Mouse (Mus musculus) ES-Bruce4 (cell line): Measurements from ENCODE around the gene Pld1. TPM values are rescaled to one million over a fixed set of nuclear protein-coding genes. Genes with fewer than 3 reads are reported as not detected.
A peak's percentile ranks its signal among the peaks of the same experiment; 100 is the strongest.

ENCODE experiments used
- H3K27ac ChIP-seq: 2 replicates; pipeline ENCODE4 v1.5.1; 2012; ENCODE audit warnings: low read length, inconsistent platforms; ENCODE audit not compliant: insufficient read depth
- H3K27me3 ChIP-seq: 2 replicates; pipeline ENCODE4 v1.6.1; 2012; ENCODE audit warnings: mild to moderate bottlenecking, low read length, inconsistent platforms; ENCODE audit not compliant: control insufficient read depth, poor library complexity, insufficient read depth, severe bottlenecking
- H3K36me3 ChIP-seq: 2 replicates; pipeline ENCODE4 v1.6.1; 2012; ENCODE audit warnings: inconsistent platforms, mild to moderate bottlenecking, low read length, moderate library complexity; ENCODE audit not compliant: control insufficient read depth, poor library complexity, insufficient read depth, severe bottlenecking
- H3K4me1 ChIP-seq: one replicate; pipeline ENCODE4 v1.8.1; 2011; ENCODE audit warnings: low read length; ENCODE audit not compliant: control insufficient read depth, insufficient read depth
- H3K4me3 ChIP-seq: 2 replicates; pipeline ENCODE4 v1.5.1; 2011; ENCODE audit warnings: low read depth, mild to moderate bottlenecking, low read length
- H3K9ac ChIP-seq: 2 replicates; pipeline ENCODE4 v1.6.1; 2012; ENCODE audit warnings: low read depth, mild to moderate bottlenecking, inconsistent platforms; ENCODE audit not compliant: poor library complexity, severe bottlenecking
- H3K9me3 ChIP-seq: replicated peaks from 2 replicates; pipeline ENCODE4 v1.6.1; 2012; ENCODE audit warnings: mild to moderate bottlenecking, low read length, inconsistent platforms; ENCODE audit not compliant: control insufficient read depth, poor library complexity, insufficient read depth, severe bottlenecking
- CTCF ChIP-seq: IDR thresholded peaks from one replicate; pipeline ENCODE4 v1.8.1; 2011; ENCODE audit warnings: low read depth, low read length
- EP300 ChIP-seq: IDR thresholded peaks from 2 replicates; pipeline ENCODE4 v1.6.1; 2011; ENCODE audit warnings: low read depth, low read length; ENCODE audit not compliant: insufficient read depth
- POLR2A ChIP-seq: IDR thresholded peaks from one replicate; pipeline ENCODE4 v1.8.1; 2011; ENCODE audit warnings: low read length; ENCODE audit not compliant: insufficient read depth
- polyA plus RNA-seq: library from polyadenylated mRNA; stranded (reverse); fragments of >200 nt; gene quantifications from 2 replicates; pipeline ENCODE4 v1.2.4, GENCODE M21; 2011; ENCODE audit warnings: low read depth; ENCODE audit not compliant: missing spikeins, insufficient read depth, insufficient read length

Gene Pld1
- polyA plus RNA-seq, 1 experiment, result 5.8 TPM

DNA sequence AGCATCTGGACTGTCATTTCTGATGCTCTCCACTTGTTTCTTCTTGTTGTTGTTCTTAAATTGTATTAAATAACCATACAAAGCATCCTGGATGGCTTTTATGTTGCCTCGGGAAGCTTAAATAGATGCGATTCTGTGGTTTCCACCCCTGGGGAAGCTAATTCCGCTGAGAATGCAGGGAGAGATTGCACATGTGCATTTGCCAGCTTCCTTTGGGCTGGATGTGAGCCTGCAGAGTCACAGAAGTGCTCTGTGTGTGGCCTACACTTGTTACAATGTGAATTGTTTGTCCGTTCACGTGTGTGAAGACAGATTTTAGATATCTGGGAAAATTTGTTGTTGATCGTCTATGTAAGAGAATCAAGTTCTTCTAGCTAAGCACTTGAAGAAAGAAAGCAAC lies 74.9 kb downstream of the Pld1 start:
- Histone ChIP-seq H3K27me3 (no peaks in the 10 kb centered on the region), H3K9ac (no peak overlapping the region), H3K4me3 (no peak overlapping the region), H3K9me3 (no peaks in the 10 kb centered on the region), H3K36me3 (no peaks in the 10 kb centered on the region), H3K27ac (no peak overlapping the region), H3K4me1 (no peaks in the 10 kb centered on the region)
- TF ChIP-seq POLR2A (no peak), CTCF (no peak), EP300 (no peak)

- Histone ChIP-seq H3K27me3 (no peaks in the 10 kb centered on the region), H3K4me1 (no peaks in the 10 kb centered on the region)
- TF ChIP-seq CTCF (no peak), EP300 (no peak), POLR2A (no peak)
Observed at GRCm38 (mm10) chr3:28017002-28017401, 78.5 kb downstream of the Pld1 start.

DNA sequence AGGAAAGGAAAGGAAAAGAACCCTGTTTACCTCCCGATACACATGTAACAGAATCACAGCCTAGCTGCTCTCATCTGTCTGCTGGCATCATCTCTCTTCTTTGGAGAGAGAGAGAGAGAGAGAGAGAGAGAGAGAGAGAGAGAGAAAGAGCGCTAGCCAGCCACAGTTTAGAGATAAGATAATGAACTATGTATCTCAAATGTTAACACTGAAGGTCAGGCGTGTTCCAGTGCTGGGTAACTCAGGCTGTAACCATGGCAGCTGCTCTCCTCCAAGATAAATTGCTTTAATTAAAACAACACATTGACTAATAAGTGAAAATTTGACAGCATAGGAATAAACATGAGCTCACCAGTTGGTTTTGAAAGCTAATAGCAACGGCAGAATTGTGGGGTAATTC lies 81.2 kb downstream of the Pld1 start:
- no peak overlapping the region for H3K4me3 ChIP-seq
- peaks cover 4% of the 10 kb centered on the region; the same call in 1 of the 2 replicates for H3K9me3 ChIP-seq
- H3K36me3 ChIP-seq, result no peaks in the 10 kb centered on the region
- H3K27ac ChIP-seq, result peak overlapping the region; percentile 49; the same call in 1 of the 2 replicates
- no peak overlapping the region for H3K9ac ChIP-seq
- no peaks in the 10 kb centered on the region for H3K27me3 ChIP-seq
- H3K4me1 ChIP-seq, result no peaks in the 10 kb centered on the region
- TF ChIP-seq POLR2A (no peak), EP300 (no peak), CTCF (no peak)

More at GRCm38 (mm10) chr3:28017002-28017401, 78.5 kb downstream of the Pld1 start:
- H3K9ac ChIP-seq, result no peak overlapping the region
- H3K27ac ChIP-seq, result no peak overlapping the region
- H3K9me3 ChIP-seq, result peaks cover 4% of the 10 kb centered on the region; the same call in 1 of the 2 replicates
- no peak overlapping the region for H3K4me3 ChIP-seq
- no peaks in the 10 kb centered on the region for H3K36me3 ChIP-seq

- TF ChIP-seq CTCF, result no peak
- TF ChIP-seq POLR2A, result no peak
- no peak for TF ChIP-seq EP300
- H3K4me1 ChIP-seq, result no peaks in the 10 kb centered on the region
- H3K9ac ChIP-seq, result no peak overlapping the region
- H3K9me3 ChIP-seq, result peaks cover 4% of the 10 kb centered on the region; the same call in 1 of the 2 replicates
- H3K27me3 ChIP-seq, result no peaks in the 10 kb centered on the region
- H3K36me3 ChIP-seq, result no peaks in the 10 kb centered on the region
- no peak overlapping the region for H3K4me3 ChIP-seq
- H3K27ac ChIP-seq, result peak overlapping the region; percentile 66
Observed at GRCm38 (mm10) chr3:28020404-28020803, 81.9 kb downstream of the Pld1 start.

GRCm38 (mm10) chr3:28022191-28022590 lies 83.7 kb downstream of the Pld1 start:
- TF ChIP-seq POLR2A (no peak), CTCF (no peak), EP300 (no peak)
- no peak overlapping the region for H3K27ac ChIP-seq
- no peaks in the 10 kb centered on the region for H3K36me3 ChIP-seq
- no peaks in the 10 kb centered on the region for H3K27me3 ChIP-seq
- no peak overlapping the region for H3K4me3 ChIP-seq
- no peaks in the 10 kb centered on the region for H3K4me1 ChIP-seq
- no peak overlapping the region for H3K9ac ChIP-seq
- peaks cover 4% of the 10 kb centered on the region; the same call in 1 of the 2 replicates for H3K9me3 ChIP-seq

DNA sequence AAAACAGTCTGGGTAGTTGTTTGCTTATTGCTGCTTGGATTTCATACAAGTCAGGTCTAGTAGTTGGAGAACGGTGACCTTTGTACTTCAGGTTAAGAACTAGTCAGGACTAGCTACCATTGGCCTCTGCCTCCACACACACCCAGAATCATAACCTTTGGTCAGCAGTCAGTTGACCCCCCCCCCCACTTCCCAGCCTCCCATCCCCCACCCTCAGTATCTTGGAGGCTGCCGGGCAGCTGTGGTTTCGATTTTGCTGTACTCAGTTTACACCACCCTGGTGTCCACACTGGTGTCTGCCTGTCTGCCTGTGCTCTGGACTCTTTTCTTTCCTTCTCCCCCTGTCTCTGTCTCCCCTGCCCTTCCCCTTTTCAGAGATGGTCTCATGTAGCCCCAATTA lies 88.4 kb downstream of the Pld1 start:
- no peaks in the 10 kb centered on the region for H3K27me3 ChIP-seq
- no peak overlapping the region for H3K27ac ChIP-seq
- H3K4me3 ChIP-seq, result no peak overlapping the region
- no peak overlapping the region for H3K9ac ChIP-seq
- H3K36me3 ChIP-seq, result no peaks in the 10 kb centered on the region
- TF ChIP-seq POLR2A (no peak), CTCF (no peak), EP300 (no peak)
- H3K9me3 ChIP-seq, result no peaks in the 10 kb centered on the region
- H3K4me1 ChIP-seq, result no peaks in the 10 kb centered on the region
